20 mouse cellular contexts compared by ENCODE assay signal in genomic region chr3:105675932-105676331, GRCm38 (mm10). TPM values are rescaled to one million over a fixed set of nuclear protein-coding genes. Genes with fewer than 3 reads are reported as not detected.
DNase-seq lines count a peak whose midpoint lies in the region; ATAC-seq and TF ChIP-seq lines count a peak whose summit lies in the region.
"Had no signal": no experiment of that assay in that cellular context is flagged by ENCODE, and none has a peak within 500 bp of the region (broad histone marks: within the 10 kb centered on the region; RNA-seq: fewer than 3 reads in every experiment).

No protein-coding gene starts in this region.

- H3K9me3 ChIP-seq in lung, postnatal 0 days (ENCODE audit: low read length) = no peaks in the 10 kb centered on the region
- H3K9me3 ChIP-seq in MEL (replicated peaks; ENCODE audit: insufficient read depth, low read length) = no peaks in the 10 kb centered on the region
- H3K9me3 ChIP-seq: hindbrain, embryonic 10.5 days; limb, embryonic 13.5 days; liver, embryonic 15.5 days had no signal

- peaks cover 17% of the 10 kb centered on the region for H3K36me3 ChIP-seq in lung, postnatal 0 days (ENCODE audit: insufficient read depth, low read length)
- peaks cover 0 to 8% of the 10 kb centered on the region in 2 experiments; a peak in 2 of 4 replicates for H3K36me3 ChIP-seq in MEL (ENCODE audit: control insufficient read depth in 1 of 2, insufficient read depth in 2 of 2, low read length in 2 of 2)

- ATAC-seq in lung, postnatal 0 days = no peak
- peak; percentile 61 for ATAC-seq in inflammation-experienced regulatory T-cells, adult 6 months

- no peak for TF ChIP-seq POLR2A in lung, adult 2 months (IDR thresholded peaks at IDR 0.05; ENCODE audit: borderline replicate concordance, extremely low read depth, low read depth, low read length)
- no peak for TF ChIP-seq POLR2A in MEL (IDR thresholded peaks at IDR 0.05; ENCODE audit: control insufficient read depth in 1 of 2, insufficient read depth in 1 of 2, low read depth in 1 of 2, low read length in 2 of 2, poor library complexity in 1 of 2)

- H3K4me3 ChIP-seq in lung, postnatal 0 days (ENCODE audit: low read depth, low read length) = no peak overlapping the region
- H3K4me3 ChIP-seq in lung, adult 2 months (replicated peaks; ENCODE audit: extremely low read depth, low read depth, low read length) = no peak overlapping the region
- no peak overlapping the region for H3K4me3 ChIP-seq in MEL (ENCODE audit: control insufficient read depth in 1 of 2, insufficient read depth in 1 of 2, low read depth in 2 of 2, low read length in 2 of 2)
- H3K4me3 ChIP-seq: gastrocnemius, adult 2 months; hindbrain, embryonic 10.5 days; limb, embryonic 13.5 days; liver, embryonic 15.5 days had no signal

- DNase-seq in lung, postnatal 0 days (ENCODE audit: low spot score) = peak; percentile 22
- no peak for DNase-seq in lung, adult 2 months
- peak; percentile 41 for DNase-seq in MEL (ENCODE audit: low read depth, low spot score)
- no peak for DNase-seq in adrenal gland, postnatal 10 days
- DNase-seq in lung, postnatal 36 days = no peak
- no peak for DNase-seq in ovary, postnatal 10 days (ENCODE audit: low spot score)
- DNase-seq: adrenal gland, adult 8-10 months; cerebellum, postnatal 10 days; embryo, embryonic 11 days; gastrocnemius, adult 2 months; heart, adult 18-20 months; kidney, adult 8-10 months; kidney, postnatal 36 days; layer of hippocampus, adult 9-11 months; lung, postnatal 10 days had no signal

- H3K9ac ChIP-seq in lung, postnatal 0 days (replicated peaks; ENCODE audit: low read depth) = no peak overlapping the region
- H3K9ac ChIP-seq in MEL (ENCODE audit: control insufficient read depth, low read depth, low read length, poor library complexity, severe bottlenecking) = no peak overlapping the region
- H3K9ac ChIP-seq: limb, embryonic 13.5 days; liver, embryonic 15.5 days had no signal

- WGBS in lung, postnatal 0 days = 52% methylated on average over 2 of the region's 2 CpGs
- WGBS in lung, adult 2 months = 39% methylated on average over 2 of the region's 2 CpGs

- no peak for TF ChIP-seq RAD21 in MEL (IDR thresholded peaks at IDR 0.05; ENCODE audit: low read depth, low read length)

- H3K27me3 ChIP-seq in lung, postnatal 0 days (replicated peaks; ENCODE audit: insufficient read depth, low read length) = no peaks in the 10 kb centered on the region
- H3K27me3 ChIP-seq in MEL (ENCODE audit: control insufficient read depth in 1 of 2, insufficient read depth in 2 of 2, low read length in 2 of 2) = no peaks in the 10 kb centered on the region
- H3K27me3 ChIP-seq: limb, embryonic 13.5 days; liver, embryonic 15.5 days had no signal

- no peaks in the 10 kb centered on the region for H3K79me2 ChIP-seq in MEL (ENCODE audit: control insufficient read depth, insufficient read depth, low read length, poor library complexity)

- no peak for TF ChIP-seq EP300 in lung, postnatal 0 days (IDR thresholded peaks at IDR 0.05)
- no peak for TF ChIP-seq EP300 in MEL (IDR thresholded peaks at IDR 0.05; ENCODE audit: low read depth in 1 of 2, low read length in 2 of 2)

- H3K27ac ChIP-seq in lung, postnatal 0 days (ENCODE audit: low read length) = no peak overlapping the region
- no peak overlapping the region for H3K27ac ChIP-seq in MEL (ENCODE audit: control insufficient read depth, low read depth, low read length)
- H3K27ac ChIP-seq: gastrocnemius, adult 2 months; hindbrain, embryonic 10.5 days; limb, embryonic 13.5 days; liver, embryonic 15.5 days; stomach, postnatal 0 days had no signal

- no peak for TF ChIP-seq CTCF in lung, postnatal 0 days (IDR thresholded peaks at IDR 0.05)
- no peak for TF ChIP-seq CTCF in lung, adult 2 months (IDR thresholded peaks at IDR 0.05; ENCODE audit: insufficient read depth, low read length)
- TF ChIP-seq CTCF in MEL (IDR thresholded peaks at IDR 0.05 in 2 of 3, conservative IDR thresholded peaks at IDR 0.05 in 1 of 3; ENCODE audit: control insufficient read depth in 1 of 3, insufficient read depth in 1 of 3, low read depth in 2 of 3, low read length in 3 of 3, poor library complexity in 1 of 3, severe bottlenecking in 1 of 3) = no peak

- H3K4me2 ChIP-seq in lung, postnatal 0 days (replicated peaks; ENCODE audit: low read depth, low read length) = no peak overlapping the region
- H3K4me2 ChIP-seq: limb, embryonic 13.5 days; liver, embryonic 15.5 days had no signal

- no peaks in the 10 kb centered on the region for H3K4me1 ChIP-seq in lung, postnatal 0 days (ENCODE audit: insufficient read depth, low read depth, low read length)
- H3K4me1 ChIP-seq in lung, adult 2 months (ENCODE audit: control insufficient read depth, insufficient read depth, low read length) = no peaks in the 10 kb centered on the region
- H3K4me1 ChIP-seq in MEL (ENCODE audit: control insufficient read depth in 1 of 2, insufficient read depth in 2 of 2, low read length in 2 of 2) = peaks cover 0 to 2% of the 10 kb centered on the region in 2 experiments; a peak in 1 of 4 replicates
- H3K4me1 ChIP-seq: hindbrain, embryonic 10.5 days; limb, embryonic 13.5 days; liver, embryonic 15.5 days had no signal

TF ChIP-seq in MEL, 35 proteins besides CTCF, POLR2A, EP300 and RAD21:
- no peak for TF ChIP-seq USF1 (IDR thresholded peaks at IDR 0.05; ENCODE audit: low read depth, low read length)
- no peak for TF ChIP-seq RCOR1 (IDR thresholded peaks at IDR 0.05; ENCODE audit: low read depth, low read length)
- TF ChIP-seq POLR2AphosphoS5 (IDR thresholded peaks at IDR 0.05; ENCODE audit: borderline replicate concordance, low read depth, low read length) = no peak
- TF ChIP-seq MAX (IDR thresholded peaks at IDR 0.05; ENCODE audit: low read length) = no peak
- TF ChIP-seq MYB (IDR thresholded peaks at IDR 0.05; ENCODE audit: low read depth, low read length) = no peak
- TF ChIP-seq MAFK (IDR thresholded peaks at IDR 0.05; ENCODE audit: borderline replicate concordance, low read depth, low read length) = no peak
- no peak for TF ChIP-seq UBTF (IDR thresholded peaks at IDR 0.05; ENCODE audit: borderline replicate concordance, insufficient read depth, low read depth, low read length)
- TF ChIP-seq NRF1 (IDR thresholded peaks at IDR 0.05; ENCODE audit: insufficient read depth, low read depth, low read length, poor library complexity, severe bottlenecking) = no peak
- no peak for TF ChIP-seq SIN3A (IDR thresholded peaks at IDR 0.05; ENCODE audit: low read length)
TF ChIP-seq in MEL: peak in this region for 0.

RNA-seq across cellular contexts. Expression of gene Ddx20, which starts 11.4 kb away (rescaled TPM):
- polyA plus RNA-seq in lung, postnatal 0 days (2015; fragmentation: Nextera tagmentation; extraction: Ambion mirVana) = 15.0 and 16.2 TPM in 2 replicates
- 11.6 and 25.8 TPM in 2 replicates for polyA plus RNA-seq in lung, adult 2 months (2012; rRNA removed)
- total RNA-seq in MEL (2012; rRNA removed) = 37.3 and 38.0 TPM in 2 replicates
- polyA plus RNA-seq in MEL (2012; ENCODE audit: insufficient read depth in 1 of 2, insufficient read length in 2 of 2, low read depth in 1 of 2, low replicate concordance in 2 of 2, missing spikeins in 1 of 2) = 10 to 100 TPM; 31.6 to 66.8 TPM
- 10 to 100 TPM in 2 of 3 experiments, 1 to 10 TPM in 1; 9.9 to 16.3 (median 13.4) TPM for polyA plus RNA-seq in inflammation-experienced regulatory T-cells, adult 6 months (2017; shearing (Covaris generic))
- total RNA-seq in adrenal gland, postnatal 10 days (2021) = 10 to 100 TPM; 17.0 to 17.3 TPM

RNA-seq across cellular contexts. Expression of gene Inka2, which starts 28.5 kb away (rescaled TPM):
- 2.7 and 3.9 TPM in 2 replicates for polyA plus RNA-seq in lung, postnatal 0 days (2015; fragmentation: Nextera tagmentation; extraction: Ambion mirVana)
- 5.7 and 7.6 TPM in 2 replicates for polyA plus RNA-seq in lung, adult 2 months (2012; rRNA removed)
- total RNA-seq in MEL (2012; rRNA removed) = 0.20 and 0.39 TPM in 2 replicates
- polyA plus RNA-seq in MEL (2012; ENCODE audit: insufficient read depth in 1 of 2, insufficient read length in 2 of 2, low read depth in 1 of 2, low replicate concordance in 2 of 2, missing spikeins in 1 of 2) = under 1 TPM in 1 of 2 experiments, not detected in 1; 0.61 TPM
- 1 to 10 TPM; 1.5 to 2.0 (median 1.8) TPM for polyA plus RNA-seq in inflammation-experienced regulatory T-cells, adult 6 months (2017; shearing (Covaris generic))
- total RNA-seq in adrenal gland, postnatal 10 days (2021) = 1 to 10 TPM; 3.2 to 5.8 TPM

Comparison
In these comparisons a context has a peak if more than half of its experiments do, and no peak if none do; other contexts are left out.
1. DNase-seq: peak in lung, postnatal 0 days (single experiment) and MEL (single experiment); none in lung, adult 2 months (single experiment), adrenal gland, postnatal 10 days (single experiment), lung, postnatal 36 days (single experiment) and ovary, postnatal 10 days (single experiment).